Mouse (Mus musculus) gastrocnemius, postnatal 25 days (tissue): Measurements from ENCODE around the gene Mprip. TPM values are rescaled to one million over a fixed set of nuclear protein-coding genes. Genes with fewer than 3 reads are reported as not detected.
A peak's percentile ranks its signal among the peaks of the same experiment; 100 is the strongest.
"Not testable (repeated sequence)": the region's sequence is repeated elsewhere in the genome, so short reads cannot be mapped to it uniquely, and the experiment has no call there.

Source experiments
- DNase-seq: peaks from one replicate; pipeline ENCODE4 v3.0.0; 2022
- long read RNA-seq, 2 experiments: library from polyadenylated mRNA; stranded (forward); transcript quantifications; one replicate each; pipeline ENCODE4 v2.0.0; 2021
- total RNA-seq, 2 experiments: library from RNA; stranded (reverse); gene quantifications; 1 replicate in 1 of 2; 2 replicates in 1 of 2; pipeline ENCODE4 v1.2.3; 2021

The Mprip gene
- total RNA-seq, result 10 to 100 TPM; 71.9 to 86.7 TPM
- long read RNA-seq, experiment 1, full-length matches to known transcripts, result 12 of 37 reads
- long read RNA-seq, experiment 1, partial matches to known transcripts, result 5 of 37 reads
- long read RNA-seq, experiment 1, other reads (novel, unspliced or antisense), result 20 of 37 reads
- long read RNA-seq, experiment 2, full-length matches to known transcripts, result 28 of 64 reads
- long read RNA-seq, experiment 2, partial matches to known transcripts, result 12 of 64 reads
- long read RNA-seq, experiment 2, other reads (novel, unspliced or antisense), result 24 of 64 reads

GRCm38 (mm10) chr11:59661005-59661404 is at the start of gene Mprip:
Gene Mprip, plus strand, starts transcription at chr11:59661305.
- DNase-seq, result no peak

- no peak for DNase-seq
Observed at GRCm38 (mm10) chr11:59611646-59612045, 49.5 kb upstream of the Mprip start.

GRCm38 (mm10) chr11:59614120-59614519 is 47.0 kb upstream of the Mprip start:
- no peak for DNase-seq

GRCm38 (mm10) chr11:59616986-59617385 is 44.1 kb upstream of the Mprip start:
- not testable (repeated sequence) for DNase-seq

GRCm38 (mm10) chr11:59622214-59622613 is 38.9 kb upstream of the Mprip start:
- DNase-seq, result no peak

GRCm38 (mm10) chr11:59624017-59624630 is 37.0 kb upstream of the Mprip start:
- peak; percentile 37 for DNase-seq

GRCm38 (mm10) chr11:59626192-59626591 is 34.9 kb upstream of the Mprip start:
- no peak for DNase-seq

GRCm38 (mm10) chr11:59628177-59628576 is 32.9 kb upstream of the Mprip start:
- no peak for DNase-seq

- DNase-seq, result no peak
Observed at GRCm38 (mm10) chr11:59629871-59630270, 31.2 kb upstream of the Mprip start.

GRCm38 (mm10) chr11:59631980-59632379 is 29.1 kb upstream of the Mprip start:
- no peak for DNase-seq

- DNase-seq, result peak; percentile 19
Observed at GRCm38 (mm10) chr11:59633037-59633436, 28.1 kb upstream of the Mprip start.

- DNase-seq, result no peak
Observed at GRCm38 (mm10) chr11:59634001-59634660, 27.0 kb upstream of the Mprip start.

- peak; percentile 10 for DNase-seq
Observed at GRCm38 (mm10) chr11:59635251-59635795, 25.8 kb upstream of the Mprip start.

GRCm38 (mm10) chr11:59635821-59636694 is 25.0 kb upstream of the Mprip start:
- DNase-seq, result no peak

- no peak for DNase-seq
Observed at GRCm38 (mm10) chr11:59636695-59637414, 24.2 kb upstream of the Mprip start.

GRCm38 (mm10) chr11:59639957-59640643 is 21.0 kb upstream of the Mprip start:
- DNase-seq, result no peak

- DNase-seq, result no peak
Observed at GRCm38 (mm10) chr11:59641227-59641626, 19.9 kb upstream of the Mprip start.

- no peak for DNase-seq
Observed at GRCm38 (mm10) chr11:59642420-59642819, 18.7 kb upstream of the Mprip start.

- no peak for DNase-seq
Observed at GRCm38 (mm10) chr11:59645036-59645435, 16.1 kb upstream of the Mprip start.

GRCm38 (mm10) chr11:59649058-59649457 is 12.0 kb upstream of the Mprip start:
- DNase-seq, result no peak

GRCm38 (mm10) chr11:59653003-59653402 is 8.1 kb upstream of the Mprip start:
- no peak for DNase-seq
